Mouse (Mus musculus): ENCODE measurements around the gene Mapkapk5. TPM values are rescaled to one million over a fixed set of nuclear protein-coding genes. Genes with fewer than 3 reads are reported as not detected.

The Mapkapk5 gene
- 58.9 and 66.6 TPM in 2 replicates for polyA plus RNA-seq (2014; fragmentation: Nextera tagmentation; extraction: Ambion mirVana)

- H3K27ac ChIP-seq, result peak within 1 kb of the TSS; percentile 97
- 3% methylated on average over 55 of the region's 55 CpGs for WGBS
- ATAC-seq (ENCODE audit: low FRiP score), result peak; percentile 93
- no peaks in the 10 kb centered on the region for H3K36me3 ChIP-seq (replicated peaks; ENCODE audit: control insufficient read depth, insufficient read depth)
- no peaks in the 10 kb centered on the region for H3K27me3 ChIP-seq (ENCODE audit: control insufficient read depth, insufficient read depth, low read length)
- H3K4me2 ChIP-seq (replicated peaks), result peak within 1 kb of the TSS; percentile 93
- DNase-seq (ENCODE audit: low spot score), result peak; percentile 98
- peak within 1 kb of the TSS; percentile 99 for H3K4me3 ChIP-seq (replicated peaks; ENCODE audit: low read length)
- H3K9ac ChIP-seq, result peak within 1 kb of the TSS; percentile 97
- H3K4me1 ChIP-seq (replicated peaks; ENCODE audit: control insufficient read depth, insufficient read depth, low read length), result peaks cover 12% of the 10 kb centered on the region
- no peaks in the 10 kb centered on the region for H3K9me3 ChIP-seq (ENCODE audit: control insufficient read depth, low read length)
Measured at GRCm38 (mm10) chr5:121545793-121546529, at the start of gene Mapkapk5. Mapkapk5 (minus strand) TSS chr5:121545905.

- Histone ChIP-seq H3K9ac (peak overlapping the region; percentile 79), H3K9me3 (ENCODE audit: control insufficient read depth, low read length) (no peaks in the 10 kb centered on the region), H3K4me3 (replicated peaks; ENCODE audit: low read length) (no peak overlapping the region), H3K27ac (peak overlapping the region; percentile 70; the same call in 1 of the 2 replicates), H3K27me3 (ENCODE audit: control insufficient read depth, insufficient read depth, low read length) (no peaks in the 10 kb centered on the region), H3K4me1 (replicated peaks; ENCODE audit: control insufficient read depth, insufficient read depth, low read length) (peaks cover 14% of the 10 kb centered on the region), H3K4me2 (replicated peaks) (peak overlapping the region; percentile 96), H3K36me3 (replicated peaks; ENCODE audit: control insufficient read depth, insufficient read depth) (no peaks in the 10 kb centered on the region)
- no peak for DNase-seq (ENCODE audit: low spot score)
- 88% methylated on average over 6 of the region's 6 CpGs for WGBS
- ATAC-seq (ENCODE audit: low FRiP score), result no peak
Measured at GRCm38 (mm10) chr5:121594714-121595313, 49.1 kb upstream of the Mapkapk5 start.

DNA sequence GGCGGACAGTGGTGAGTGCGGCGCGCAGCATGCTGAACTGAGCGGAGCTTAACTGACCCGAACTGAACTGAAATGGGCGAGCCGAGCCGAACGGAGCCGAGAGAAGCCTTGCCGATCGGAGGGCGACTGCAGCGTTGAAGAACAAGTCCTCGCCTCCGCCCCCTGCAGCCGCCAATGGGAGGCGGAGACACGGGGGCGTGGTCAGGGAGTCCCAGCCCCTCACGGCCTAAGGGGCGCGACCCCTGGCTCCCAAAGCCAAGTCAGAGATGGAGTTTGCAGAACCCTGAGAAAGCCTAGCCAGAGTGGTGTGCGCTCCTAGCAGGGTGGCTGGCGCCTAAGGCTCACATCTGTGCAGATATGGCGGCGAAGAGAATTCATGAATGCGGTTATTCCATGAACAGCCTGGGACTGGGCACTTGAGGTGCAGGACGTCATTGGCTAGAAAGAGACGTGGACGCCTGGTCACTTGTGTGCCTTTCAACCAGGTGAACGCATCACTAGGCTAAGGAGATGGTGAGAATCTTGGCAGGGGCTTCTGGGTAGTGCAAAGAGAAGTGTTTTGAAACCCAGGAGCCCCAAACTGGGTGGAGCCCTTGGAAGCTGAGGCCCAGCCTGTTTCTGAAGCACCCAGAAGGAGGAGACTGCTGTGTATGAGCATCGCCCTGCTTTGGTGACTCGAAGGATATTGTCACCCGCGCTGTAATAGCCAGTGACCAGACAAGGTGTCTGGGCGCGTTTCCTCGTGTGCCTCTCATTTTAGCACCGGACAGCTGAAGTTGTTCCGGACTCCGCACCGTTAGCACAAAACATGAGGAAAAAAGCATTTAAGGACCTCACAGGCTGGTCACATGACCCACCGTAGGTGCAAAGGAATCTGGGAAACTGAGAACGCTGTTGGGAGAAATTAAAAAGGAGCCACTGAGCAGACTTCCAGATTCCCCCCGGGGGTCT lies 48.0 kb upstream of the Mapkapk5 start, which contains the start of gene Aldh2:
Gene Aldh2, minus strand, starts transcription at position 374 of the 951 bp plus-strand sequence.
- no peaks in the 10 kb centered on the region for H3K9me3 ChIP-seq (ENCODE audit: control insufficient read depth, low read length)
- no peaks in the 10 kb centered on the region for H3K36me3 ChIP-seq (replicated peaks; ENCODE audit: control insufficient read depth, insufficient read depth)
- peaks cover 14% of the 10 kb centered on the region for H3K4me1 ChIP-seq (replicated peaks; ENCODE audit: control insufficient read depth, insufficient read depth, low read length)
- DNase-seq (ENCODE audit: low spot score) (peak; percentile 78), ATAC-seq (ENCODE audit: low FRiP score) (peak; percentile 88)
- H3K9ac ChIP-seq, result peak within 1 kb of the TSS; percentile 79
- H3K4me3 ChIP-seq (replicated peaks; ENCODE audit: low read length), result peak within 1 kb of the TSS; percentile 65
- H3K27me3 ChIP-seq (ENCODE audit: control insufficient read depth, insufficient read depth, low read length), result no peaks in the 10 kb centered on the region
- H3K4me2 ChIP-seq (replicated peaks), result peak within 1 kb of the TSS; percentile 96
- peak within 1 kb of the TSS; percentile 70 for H3K27ac ChIP-seq
- 2% methylated on average over 47 of the region's 47 CpGs for WGBS

- WGBS, result 4% methylated on average over 33 of the region's 33 CpGs
- DNase-seq (ENCODE audit: low spot score), result no peak
Measured at GRCm38 (mm10) chr5:121592816-121593407, 47.2 kb upstream of the Mapkapk5 start.

GRCm38 (mm10) chr5:121592064-121592815 lies 46.5 kb upstream of the Mapkapk5 start:
- H3K4me1 ChIP-seq (replicated peaks; ENCODE audit: control insufficient read depth, insufficient read depth, low read length), result peaks cover 14% of the 10 kb centered on the region
- H3K27me3 ChIP-seq (ENCODE audit: control insufficient read depth, insufficient read depth, low read length), result no peaks in the 10 kb centered on the region
- H3K9ac ChIP-seq, result peak overlapping the region; percentile 79
- WGBS, result 65% methylated on average over 11 of the region's 11 CpGs
- no peaks in the 10 kb centered on the region for H3K36me3 ChIP-seq (replicated peaks; ENCODE audit: control insufficient read depth, insufficient read depth)
- peak overlapping the region; percentile 65 for H3K4me3 ChIP-seq (replicated peaks; ENCODE audit: low read length)
- ATAC-seq (ENCODE audit: low FRiP score) (no peak), DNase-seq (ENCODE audit: low spot score) (no peak)
- no peaks in the 10 kb centered on the region for H3K9me3 ChIP-seq (ENCODE audit: control insufficient read depth, low read length)
- peak overlapping the region; percentile 96 for H3K4me2 ChIP-seq (replicated peaks)
- no peak overlapping the region for H3K27ac ChIP-seq

More at GRCm38 (mm10) chr5:121592816-121593407, 47.2 kb upstream of the Mapkapk5 start:
- H3K9ac ChIP-seq, result peak overlapping the region; percentile 79
- H3K4me3 ChIP-seq (replicated peaks; ENCODE audit: low read length), result peak overlapping the region; percentile 65
- peaks cover 14% of the 10 kb centered on the region for H3K4me1 ChIP-seq (replicated peaks; ENCODE audit: control insufficient read depth, insufficient read depth, low read length)
- peak overlapping the region; percentile 96 for H3K4me2 ChIP-seq (replicated peaks)
- H3K9me3 ChIP-seq (ENCODE audit: control insufficient read depth, low read length), result no peaks in the 10 kb centered on the region
- no peak for ATAC-seq (ENCODE audit: low FRiP score)
- H3K36me3 ChIP-seq (replicated peaks; ENCODE audit: control insufficient read depth, insufficient read depth), result no peaks in the 10 kb centered on the region
- H3K27ac ChIP-seq, result peak overlapping the region; percentile 70
- no peaks in the 10 kb centered on the region for H3K27me3 ChIP-seq (ENCODE audit: control insufficient read depth, insufficient read depth, low read length)

DNA sequence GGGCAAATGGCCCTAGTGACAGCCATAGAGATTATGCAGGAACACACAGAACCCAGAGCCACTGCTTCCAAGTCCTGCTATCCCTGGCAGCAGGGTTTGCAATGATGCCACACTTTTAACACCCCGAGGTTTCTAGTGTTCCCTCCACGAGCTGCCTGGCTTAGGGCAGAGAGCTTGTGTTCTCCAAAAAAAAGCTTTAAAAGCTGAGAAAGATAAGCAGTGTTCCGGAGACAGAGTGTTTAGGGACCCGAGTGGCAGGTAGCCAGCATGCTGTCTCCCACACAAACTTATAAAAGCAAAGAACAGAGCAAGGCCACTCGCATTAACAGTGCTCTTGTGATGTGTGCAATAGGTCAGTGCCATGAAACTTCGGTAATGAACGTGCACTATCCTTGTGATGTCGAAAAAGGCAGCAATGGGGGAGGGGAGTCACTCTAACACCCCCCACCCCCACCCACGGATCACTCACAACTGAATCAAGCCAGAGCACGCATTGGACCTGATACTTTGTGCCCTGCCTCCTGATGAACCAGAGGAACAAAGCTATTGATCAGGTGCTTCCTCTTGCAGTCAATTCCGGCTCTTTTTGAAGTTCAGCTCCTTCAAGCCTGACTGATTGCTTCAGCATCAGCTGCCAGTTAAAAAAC lies 45.8 kb upstream of the Mapkapk5 start:
- 75% methylated on average over 11 of the region's 11 CpGs for WGBS
- DNase-seq (ENCODE audit: low spot score) (no peak), ATAC-seq (ENCODE audit: low FRiP score) (no peak)
- no peak overlapping the region for H3K4me3 ChIP-seq (replicated peaks; ENCODE audit: low read length)
- no peaks in the 10 kb centered on the region for H3K9me3 ChIP-seq (ENCODE audit: control insufficient read depth, low read length)
- H3K27me3 ChIP-seq (ENCODE audit: control insufficient read depth, insufficient read depth, low read length), result no peaks in the 10 kb centered on the region
- no peaks in the 10 kb centered on the region for H3K36me3 ChIP-seq (replicated peaks; ENCODE audit: control insufficient read depth, insufficient read depth)
- H3K27ac ChIP-seq, result no peak overlapping the region
- no peak overlapping the region for H3K4me2 ChIP-seq (replicated peaks)
- H3K9ac ChIP-seq, result no peak overlapping the region
- H3K4me1 ChIP-seq (replicated peaks; ENCODE audit: control insufficient read depth, insufficient read depth, low read length), result peaks cover 14% of the 10 kb centered on the region

DNA sequence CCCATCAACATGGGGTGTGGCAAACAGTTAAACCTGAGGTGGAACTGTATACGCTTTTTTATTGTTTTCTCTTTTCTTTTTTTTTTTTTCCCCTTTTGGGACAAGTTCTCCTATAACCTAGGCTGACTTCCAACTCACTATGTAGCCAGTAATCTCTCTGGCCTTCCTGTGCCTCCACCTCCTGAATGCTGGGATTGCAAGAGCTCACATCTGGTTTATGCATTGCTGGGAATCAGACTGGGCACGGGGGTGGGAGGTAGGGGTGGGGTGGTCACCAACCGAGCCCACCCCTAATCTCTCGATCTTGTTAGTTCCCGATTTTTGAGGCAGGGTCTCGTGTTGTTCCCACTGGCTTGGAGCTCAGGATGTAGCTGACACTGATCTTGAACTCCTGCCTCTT lies 44.2 kb upstream of the Mapkapk5 start:
- Histone ChIP-seq H3K4me1 (replicated peaks; ENCODE audit: control insufficient read depth, insufficient read depth, low read length) (peaks cover 14% of the 10 kb centered on the region), H3K27me3 (ENCODE audit: control insufficient read depth, insufficient read depth, low read length) (no peaks in the 10 kb centered on the region), H3K4me3 (replicated peaks; ENCODE audit: low read length) (no peak overlapping the region), H3K9ac (no peak overlapping the region), H3K9me3 (ENCODE audit: control insufficient read depth, low read length) (no peaks in the 10 kb centered on the region), H3K36me3 (replicated peaks; ENCODE audit: control insufficient read depth, insufficient read depth) (no peaks in the 10 kb centered on the region), H3K4me2 (replicated peaks) (no peak overlapping the region), H3K27ac (no peak overlapping the region)
- no peak for DNase-seq (ENCODE audit: low spot score)
- ATAC-seq (ENCODE audit: low FRiP score), result no peak
- WGBS, result 92% methylated on average over 6 of the region's 6 CpGs
